Mouse (Mus musculus): ENCODE measurements around the gene Meiob.

DNA sequence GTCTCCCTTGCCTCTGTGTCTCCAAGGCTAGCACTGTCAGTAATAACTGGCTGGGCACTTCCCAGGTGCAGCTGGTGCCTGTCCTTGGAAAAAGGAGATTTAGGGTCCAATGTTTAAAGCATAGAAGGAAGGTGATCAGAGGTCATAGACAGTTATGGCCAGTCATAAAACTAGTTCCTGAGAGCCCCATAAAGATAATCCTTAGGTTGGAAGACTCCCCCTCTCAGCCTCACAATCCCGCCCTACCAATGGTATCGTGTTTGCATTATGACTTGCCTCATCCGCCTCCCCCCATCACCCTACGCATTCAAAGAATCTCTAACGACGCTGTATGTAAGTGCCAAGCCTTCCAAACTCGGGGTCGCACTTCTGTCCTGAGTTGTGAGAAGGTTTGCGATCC lies 40.4 kb downstream of the Meiob start:
- no peak for TF ChIP-seq POLR2A (IDR thresholded peaks at IDR 0.05; ENCODE audit: borderline replicate concordance, insufficient read depth, low read length)
- TF ChIP-seq CTCF (IDR thresholded peaks at IDR 0.05; ENCODE audit: borderline replicate concordance, insufficient read depth, low read depth, low read length) = no peak
